ENCODE assay signal across 9 mouse cellular contexts in the genomic region with DNA sequence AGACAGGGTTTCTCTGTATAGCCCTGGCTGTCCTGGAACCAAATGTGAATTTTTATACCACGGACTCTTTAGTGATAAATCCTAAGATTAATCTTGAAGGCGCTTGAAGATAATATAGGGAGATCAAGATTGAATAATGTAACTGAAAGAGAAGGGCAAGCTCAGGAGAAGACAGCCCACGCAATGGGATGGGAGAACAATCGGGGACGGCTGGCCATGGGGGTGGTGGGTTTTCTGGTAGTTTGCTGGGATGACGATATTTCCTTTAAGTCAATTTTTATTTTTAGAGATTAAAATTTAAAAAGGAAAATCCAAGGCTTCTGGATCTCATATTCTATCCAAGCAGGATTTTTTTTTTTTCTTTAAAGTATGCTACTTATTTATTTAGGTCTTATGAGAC. TPM values are rescaled to one million over a fixed set of nuclear protein-coding genes. Genes with fewer than 3 reads are reported as not detected.
DNase-seq lines count a peak whose midpoint lies in the region; ATAC-seq lines count a peak whose summit lies in the region.
"Had no signal": no experiment of that assay in that cellular context is flagged by ENCODE, and none has a peak within 500 bp of the region (broad histone marks: within the 10 kb centered on the region; RNA-seq: fewer than 3 reads in every experiment).

No protein-coding gene starts in this region.

- H3K4me2 ChIP-seq in heart, embryonic 15.5 days: peak overlapping the region; percentile 93
- H3K4me2 ChIP-seq in hindbrain, embryonic 16.5 days (ENCODE audit: low read length): peak overlapping the region; percentile 71
- peak overlapping the region; percentile 75 for H3K4me2 ChIP-seq in midbrain, embryonic 15.5 days

- H3K9me3 ChIP-seq in heart, embryonic 15.5 days (replicated peaks): no peaks in the 10 kb centered on the region
- no peaks in the 10 kb centered on the region for H3K9me3 ChIP-seq in hindbrain, embryonic 16.5 days (ENCODE audit: control insufficient read depth, low read length)
- H3K9me3 ChIP-seq in midbrain, embryonic 15.5 days: no peaks in the 10 kb centered on the region

- intact Hi-C loops in heart, postnatal 36 days (cut with DNase I): no loop called here

- WGBS in heart, embryonic 15.5 days: 36% methylated on average over 6 of the region's 6 CpGs
- 46% methylated on average over 6 of the region's 6 CpGs for WGBS in hindbrain, embryonic 16.5 days
- 54% methylated on average over 6 of the region's 6 CpGs for whole genome bisulfite sequencing in midbrain, embryonic 15.5 days

- peak overlapping the region; percentile 17; the same call in 1 of the 2 replicates for H3K27ac ChIP-seq in heart, embryonic 15.5 days
- no peak overlapping the region for H3K27ac ChIP-seq in brown adipose tissue, adult 24 weeks (replicated peaks; ENCODE audit: low read depth, low read length)
- no peak overlapping the region for H3K27ac ChIP-seq in hindbrain, embryonic 16.5 days (ENCODE audit: low read depth, low read length)
- H3K27ac ChIP-seq in midbrain, embryonic 15.5 days: peak overlapping the region; percentile 25; the same call in 1 of the 2 replicates

- ATAC-seq in heart, embryonic 15.5 days (replicated peaks; ENCODE audit: insufficient number of reproducible peaks, insufficient read depth, low FRiP score, low read depth): no peak
- no peak; the same call in 1 of the 2 replicates for ATAC-seq in hindbrain, embryonic 16.5 days
- ATAC-seq in midbrain, embryonic 15.5 days (replicated peaks): peak; percentile 16; the same call in 1 of the 2 replicates
- ATAC-seq in activated CD4-positive, CD25-positive, alpha-beta regulatory T cell, adult 4 months: no peak

- DNase-seq in heart, postnatal 36 days: no peak
- DNase-seq in ovary, postnatal 14 days (ENCODE audit: low spot score): no peak
- no peak for DNase-seq in urinary bladder, postnatal 4 days (ENCODE audit: low spot score in 2 of 2)

- H3K27me3 ChIP-seq in heart, embryonic 15.5 days: no peaks in the 10 kb centered on the region
- H3K27me3 ChIP-seq in hindbrain, embryonic 16.5 days (replicated peaks; ENCODE audit: control insufficient read depth, insufficient read depth, low read length): no peaks in the 10 kb centered on the region
- H3K27me3 ChIP-seq in midbrain, embryonic 15.5 days (replicated peaks): no peaks in the 10 kb centered on the region

- H3K4me1 ChIP-seq in heart, embryonic 15.5 days (replicated peaks): peaks cover 22% of the 10 kb centered on the region
- H3K4me1 ChIP-seq in brown adipose tissue, adult 24 weeks (ENCODE audit: control insufficient read depth, insufficient read depth, insufficient read length, low read length): peaks cover 3% of the 10 kb centered on the region; the same call in 1 of the 2 replicates
- peaks cover 7% of the 10 kb centered on the region for H3K4me1 ChIP-seq in hindbrain, embryonic 16.5 days (ENCODE audit: control insufficient read depth, insufficient read depth, low read depth, low read length)
- peaks cover 16% of the 10 kb centered on the region for H3K4me1 ChIP-seq in midbrain, embryonic 15.5 days

- peak overlapping the region; percentile 64 for H3K9ac ChIP-seq in heart, embryonic 15.5 days
- H3K9ac ChIP-seq in hindbrain, embryonic 16.5 days (ENCODE audit: low read depth, low read length): peak overlapping the region; percentile 71
- H3K9ac ChIP-seq in midbrain, embryonic 15.5 days: peak overlapping the region; percentile 59

- H3K4me3 ChIP-seq in heart, embryonic 15.5 days: peak overlapping the region; percentile 57
- H3K4me3 ChIP-seq in brown adipose tissue, adult 24 weeks (ENCODE audit: insufficient read depth, low read depth, low read length): peak overlapping the region; percentile 66
- H3K4me3 ChIP-seq in hindbrain, embryonic 16.5 days (ENCODE audit: low read length): peak overlapping the region; percentile 61
- peak overlapping the region; percentile 59 for H3K4me3 ChIP-seq in midbrain, embryonic 15.5 days

- H3K36me3 ChIP-seq in heart, embryonic 15.5 days: no peaks in the 10 kb centered on the region
- H3K36me3 ChIP-seq in hindbrain, embryonic 16.5 days (ENCODE audit: control insufficient read depth, insufficient read depth, low read length): peaks cover 6% of the 10 kb centered on the region
- H3K36me3 ChIP-seq in midbrain, embryonic 15.5 days (replicated peaks): no peaks in the 10 kb centered on the region; the same call in 1 of the 2 replicates

RNA-seq across cellular contexts. Expression of a gene that starts 10.0 kb away (rescaled TPM):
- polyA plus RNA-seq in heart, embryonic 15.5 days (2015; fragmentation: Nextera tagmentation; extraction: Ambion mirVana): 49.3 and 73.2 TPM in 2 replicates
- 10 to 100 TPM; 26.0 to 29.0 TPM for total RNA-seq in heart, postnatal 36 days (2021)
- polyA plus RNA-seq in brown adipose tissue, adult 24 weeks (2012; ENCODE audit: insufficient read depth, insufficient read length, missing spikeins): 23.5 and 27.8 TPM in 2 replicates
- polyA plus RNA-seq in hindbrain, embryonic 16.5 days (2015; fragmentation: Nextera tagmentation; extraction: Ambion mirVana): 231 and 263 TPM in 2 replicates
- 156 and 157 TPM in 2 replicates for polyA plus RNA-seq in midbrain, embryonic 15.5 days (2015; fragmentation: Nextera tagmentation; extraction: Ambion mirVana)
- polyA plus RNA-seq in activated CD4-positive, CD25-positive, alpha-beta regulatory T cell, adult 4 months (2017; shearing (Covaris generic)): 100 to 1,000 TPM; 149 to 193 TPM

RNA-seq across cellular contexts. Expression of a gene that starts 10.0 kb away (rescaled TPM):
- 36.9 and 39.1 TPM in 2 replicates for polyA plus RNA-seq in heart, embryonic 15.5 days (2015; fragmentation: Nextera tagmentation; extraction: Ambion mirVana)
- 10 to 100 TPM; 67.6 to 69.0 TPM for total RNA-seq in heart, postnatal 36 days (2021)
- polyA plus RNA-seq in brown adipose tissue, adult 24 weeks (2012; ENCODE audit: insufficient read depth, insufficient read length, missing spikeins): 5.8 and 12.3 TPM in 2 replicates
- polyA plus RNA-seq in hindbrain, embryonic 16.5 days (2015; fragmentation: Nextera tagmentation; extraction: Ambion mirVana): 33.7 and 35.7 TPM in 2 replicates
- polyA plus RNA-seq in midbrain, embryonic 15.5 days (2015; fragmentation: Nextera tagmentation; extraction: Ambion mirVana): 38.7 and 40.5 TPM in 2 replicates
- polyA plus RNA-seq in activated CD4-positive, CD25-positive, alpha-beta regulatory T cell, adult 4 months (2017; shearing (Covaris generic)): 10 to 100 TPM; 14.9 to 18.7 TPM

RNA-seq across cellular contexts. Expression of a gene that starts 20.0 kb away (rescaled TPM):
- polyA plus RNA-seq in heart, embryonic 15.5 days (2015; fragmentation: Nextera tagmentation; extraction: Ambion mirVana): 0.29 TPM in 2 replicates
- under 1 TPM; 0.14 to 0.17 TPM for total RNA-seq in heart, postnatal 36 days (2021)
- polyA plus RNA-seq in brown adipose tissue, adult 24 weeks (2012; ENCODE audit: insufficient read depth, insufficient read length, missing spikeins): not detected in 2 replicates
- 1.4 and 1.5 TPM in 2 replicates for polyA plus RNA-seq in hindbrain, embryonic 16.5 days (2015; fragmentation: Nextera tagmentation; extraction: Ambion mirVana)
- 0.83 and 0.99 TPM in 2 replicates for polyA plus RNA-seq in midbrain, embryonic 15.5 days (2015; fragmentation: Nextera tagmentation; extraction: Ambion mirVana)
- polyA plus RNA-seq in activated CD4-positive, CD25-positive, alpha-beta regulatory T cell, adult 4 months (2017; shearing (Covaris generic)): not detected
- total RNA-seq: layer of hippocampus, adult 18-20 months had no signal

RNA-seq across cellular contexts. Expression of a gene that starts 43.9 kb away (rescaled TPM):
- polyA plus RNA-seq in heart, embryonic 15.5 days (2015; fragmentation: Nextera tagmentation; extraction: Ambion mirVana): 1.7 and 3.0 TPM in 2 replicates
- under 1 TPM; 0.95 to 0.97 TPM for total RNA-seq in heart, postnatal 36 days (2021)
- polyA plus RNA-seq in brown adipose tissue, adult 24 weeks (2012; ENCODE audit: insufficient read depth, insufficient read length, missing spikeins): 0.32 and 0.50 TPM in 2 replicates
- polyA plus RNA-seq in hindbrain, embryonic 16.5 days (2015; fragmentation: Nextera tagmentation; extraction: Ambion mirVana): 1.8 and 1.9 TPM in 2 replicates
- polyA plus RNA-seq in midbrain, embryonic 15.5 days (2015; fragmentation: Nextera tagmentation; extraction: Ambion mirVana): 1.4 and 1.6 TPM in 2 replicates
- polyA plus RNA-seq in activated CD4-positive, CD25-positive, alpha-beta regulatory T cell, adult 4 months (2017; shearing (Covaris generic)): under 1 TPM; 0.11 to 0.68 TPM

RNA-seq across cellular contexts. Expression of a gene that starts 48.3 kb away (rescaled TPM):
- polyA plus RNA-seq in heart, embryonic 15.5 days (2015; fragmentation: Nextera tagmentation; extraction: Ambion mirVana): 69.3 and 80.4 TPM in 2 replicates
- 100 to 1,000 TPM; 172 to 194 TPM for total RNA-seq in heart, postnatal 36 days (2021)
- 294 and 321 TPM in 2 replicates for polyA plus RNA-seq in brown adipose tissue, adult 24 weeks (2012; ENCODE audit: insufficient read depth, insufficient read length, missing spikeins)
- polyA plus RNA-seq in hindbrain, embryonic 16.5 days (2015; fragmentation: Nextera tagmentation; extraction: Ambion mirVana): 63.0 and 72.9 TPM in 2 replicates
- 60.8 and 66.1 TPM in 2 replicates for polyA plus RNA-seq in midbrain, embryonic 15.5 days (2015; fragmentation: Nextera tagmentation; extraction: Ambion mirVana)
- 10 to 100 TPM; 43.6 to 48.5 TPM for polyA plus RNA-seq in activated CD4-positive, CD25-positive, alpha-beta regulatory T cell, adult 4 months (2017; shearing (Covaris generic))

Comparison
In these comparisons a context has a peak if more than half of its experiments do, and no peak if none do; other contexts are left out.
1. H3K27ac ChIP-seq: peak in heart, embryonic 15.5 days (single experiment) and midbrain, embryonic 15.5 days (single experiment); none in brown adipose tissue, adult 24 weeks (single experiment) and hindbrain, embryonic 16.5 days (single experiment).
2. Peak in every context shown above with its lines, with median percentiles within 50 percentile points of each other: H3K4me2 ChIP-seq, H3K4me3 ChIP-seq and H3K9ac ChIP-seq.